Comparison of ENCODE assay signal across 1 mouse cellular context in genomic region chr9:21927208-21927753, GRCm38 (mm10).
TF ChIP-seq lines count a peak whose summit lies in the region.

Gene Ccdc159, plus strand, starts transcription at chr9:21927471.
Gene Tmem205, minus strand, starts transcription at chr9:21927556.

TF ChIP-seq in MEL, 35 proteins besides CTCF, POLR2A, EP300 and RAD21 (continued from another document):
- TF ChIP-seq E2F4 (IDR thresholded peaks at IDR 0.05; ENCODE audit: borderline replicate concordance, low read depth, low read length) (peak; percentile 75; the same call in 1 of the 2 replicates), RCOR1 (IDR thresholded peaks at IDR 0.05; ENCODE audit: low read depth, low read length) (no peak; the same call in 1 of the 2 replicates), MXI1 (IDR thresholded peaks at IDR 0.05; ENCODE audit: low read depth, low read length) (peak; percentile 91), UBTF (IDR thresholded peaks at IDR 0.05; ENCODE audit: borderline replicate concordance, insufficient read depth, low read depth, low read length) (0 out of 2 replicates have a peak, but pooled peaks have one; percentile 61), GATA1 (IDR thresholded peaks at IDR 0.05; ENCODE audit: low read depth, low read length) (no peak), BHLHE40 (IDR thresholded peaks at IDR 0.05; ENCODE audit: borderline replicate concordance, low read depth, low read length) (no peak), GABPA (IDR thresholded peaks at IDR 0.05; ENCODE audit: low read depth, low read length) (no peak; the same call in 1 of the 2 replicates), MAFK (IDR thresholded peaks at IDR 0.05; ENCODE audit: borderline replicate concordance, low read depth, low read length) (no peak), TAL1 (IDR thresholded peaks at IDR 0.05; ENCODE audit: low read length) (no peak), MAZ (IDR thresholded peaks at IDR 0.05; ENCODE audit: low read depth, low read length) (peak; percentile 95), POLR2AphosphoS5 (IDR thresholded peaks at IDR 0.05; ENCODE audit: borderline replicate concordance, low read depth, low read length) (no peak), SIN3A (IDR thresholded peaks at IDR 0.05; ENCODE audit: low read length) (peak; percentile 97), MEF2A (IDR thresholded peaks at IDR 0.05; ENCODE audit: extremely low read depth, insufficient replicate concordance, low read depth, low read length, poor library complexity, severe bottlenecking) (peak; percentile 32; the same call in 1 of the 2 replicates), ZMIZ1 (IDR thresholded peaks at IDR 0.05; ENCODE audit: low read depth, low read length) (peak; percentile 90), ETS1 (IDR thresholded peaks at IDR 0.05; ENCODE audit: low read depth, low read length) (peak; percentile 63; the same call in 1 of the 2 replicates), TCF12 (IDR thresholded peaks at IDR 0.05; ENCODE audit: low read depth, low read length) (no peak; the same call in 1 of the 2 replicates), CHD2 (IDR thresholded peaks at IDR 0.05; ENCODE audit: low read length) (no peak; the same call in 1 of the 2 replicates), TBP (IDR thresholded peaks at IDR 0.05; ENCODE audit: low read depth, low read length) (peak; percentile 81), USF1 (IDR thresholded peaks at IDR 0.05; ENCODE audit: low read depth, low read length) (peak; percentile 33; the same call in 1 of the 2 replicates), ZNF384 (IDR thresholded peaks at IDR 0.05; ENCODE audit: low read depth, low read length) (no peak), ZKSCAN1 (IDR thresholded peaks at IDR 0.05; ENCODE audit: low read depth, low read length) (no peak)
